Mouse (Mus musculus) hematopoietic multipotent progenitor cell, adult 10-12 weeks (in vitro differentiated cells): ENCODE data around the gene Ms4a8a. TPM values are rescaled to one million over a fixed set of nuclear protein-coding genes. Genes with fewer than 3 reads are reported as not detected.

ENCODE experiments used
- polyA plus RNA-seq: library from polyadenylated mRNA; stranded (reverse); fragments of >175 nt; gene quantifications from 2 replicates; pipeline ENCODE4 v1.2.3, GENCODE M21; 2012; ENCODE audit warnings: low replicate concordance

Gene Ms4a8a
- polyA plus RNA-seq: 0.25 and 0.67 TPM in 2 replicates

GRCm38 (mm10) chr19:11080934-11081333 is at the start of gene Ms4a8a:
Gene Ms4a8a, minus strand, starts transcription at chr19:11081102.

GRCm38 (mm10) chr19:11017891-11018290 is 63.0 kb downstream of the Ms4a8a start, which contains the start of gene Ms4a18:
Gene Ms4a18, minus strand, starts transcription at chr19:11018031.

Other genes with a start within 250 kb of the Ms4a8a start
- gene Slc15a3, start 241.4 kb downstream of the Ms4a8a start, polyA plus RNA-seq: 35.4 and 37.5 TPM in 2 replicates
- 1.1 and 3.4 TPM in 2 replicates for gene Tmem132a, start 211.2 kb downstream of the Ms4a8a start, polyA plus RNA-seq
- gene Tmem109, start 199.1 kb downstream of the Ms4a8a start, polyA plus RNA-seq: 38.3 and 43.0 TPM in 2 replicates
- gene Prpf19, start 185.9 kb downstream of the Ms4a8a start, polyA plus RNA-seq: 37.0 and 46.0 TPM in 2 replicates
- not detected in 2 replicates for gene Zp1, start 160.5 kb downstream of the Ms4a8a start, polyA plus RNA-seq
- gene Ptgdr2, start 143.9 kb downstream of the Ms4a8a start, polyA plus RNA-seq: 0.04 and 0.27 TPM in 2 replicates
- gene Ccdc86, start 131.8 kb downstream of the Ms4a8a start, polyA plus RNA-seq: 15.1 and 30.6 TPM in 2 replicates
- not detected in 2 replicates for gene Ms4a10, start 106.4 kb downstream of the Ms4a8a start, polyA plus RNA-seq
- 0.35 TPM in 1 of 2 replicates, not detected in the other for gene Ms4a15, start 87.9 kb downstream of the Ms4a8a start, polyA plus RNA-seq
- not detected in 2 replicates for gene Ms4a18, start 63.1 kb downstream of the Ms4a8a start, polyA plus RNA-seq
- not detected in 2 replicates for gene 1700017D01Rik, start 49.8 kb upstream of the Ms4a8a start, polyA plus RNA-seq
- gene 1700025F22Rik, start 84.2 kb upstream of the Ms4a8a start, polyA plus RNA-seq: not detected in 2 replicates
- gene Ms4a13, start 115.6 kb upstream of the Ms4a8a start, polyA plus RNA-seq: not detected in 2 replicates
- gene Ms4a12, start 151.3 kb upstream of the Ms4a8a start, polyA plus RNA-seq: not detected in 2 replicates
- gene Ms4a1, start 185.1 kb upstream of the Ms4a8a start, polyA plus RNA-seq: 12.1 and 66.2 TPM in 2 replicates
- not detected in 2 replicates for gene Ms4a5, start 202.8 kb upstream of the Ms4a8a start, polyA plus RNA-seq
- gene Ms4a14, start 233.4 kb upstream of the Ms4a8a start, polyA plus RNA-seq: 0.03 and 0.04 TPM in 2 replicates